Mouse (Mus musculus): ENCODE results near the gene Ecel1. TPM values are rescaled to one million over a fixed set of nuclear protein-coding genes. Genes with fewer than 3 reads are reported as not detected.
A peak's percentile ranks its signal among the peaks of the same experiment; 100 is the strongest.

The Ecel1 gene
- polyA plus RNA-seq, 1 experiment = 0.22 TPM

DNA sequence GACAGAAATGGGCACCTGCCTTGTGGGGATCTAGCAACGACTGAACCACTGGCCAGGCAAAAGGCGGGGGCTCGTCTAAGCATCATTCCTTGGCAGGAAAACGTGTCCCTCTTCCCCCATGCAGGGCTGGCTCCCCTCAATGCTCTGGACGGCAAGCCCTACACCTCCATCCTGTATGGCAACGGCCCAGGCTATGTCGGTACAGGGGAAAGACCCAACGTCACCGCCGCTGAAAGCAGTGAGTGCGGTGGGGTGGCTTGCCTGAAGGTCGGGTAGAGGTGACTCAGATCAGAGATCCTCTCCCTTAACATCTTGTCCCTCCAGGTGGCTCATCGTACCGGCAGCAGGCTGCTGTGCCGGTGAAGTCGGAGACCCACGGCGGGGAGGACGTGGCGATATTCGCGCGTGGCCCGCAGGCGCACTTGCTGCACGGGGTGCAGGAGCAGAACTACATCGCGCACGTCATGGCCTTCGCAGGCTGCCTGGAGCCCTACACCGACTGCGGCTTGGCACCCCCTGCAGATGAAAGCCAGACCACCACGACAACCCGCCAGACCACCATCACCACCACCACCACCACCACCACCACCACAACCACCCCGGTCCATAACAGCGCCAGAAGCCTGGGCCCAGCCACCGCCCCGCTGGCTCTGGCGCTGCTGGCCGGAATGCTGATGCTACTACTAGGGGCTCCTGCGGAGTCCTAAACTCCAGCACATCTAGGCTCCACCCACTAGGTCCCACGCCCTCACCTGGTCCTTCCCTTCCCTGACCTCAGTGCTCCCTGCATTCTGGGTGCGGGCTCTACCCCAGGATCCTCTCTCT, 28.9 kb downstream of the Ecel1 start:
- TF ChIP-seq POLR2A (IDR thresholded peaks at IDR 0.05; ENCODE audit: low read depth, low read length) = no peak
- no peak for TF ChIP-seq CTCF (IDR thresholded peaks at IDR 0.05; ENCODE audit: extremely low read depth, insufficient read length, insufficient replicate concordance, low read depth, low read length)
- Histone ChIP-seq H3K4me3 (ENCODE audit: low read depth, low read length) (peak overlapping the region; percentile 44; the same call in 1 of the 2 replicates), H3K36me3 (ENCODE audit: control insufficient read depth, insufficient read depth, low read length) (no peaks in the 10 kb centered on the region; the same call in 1 of the 2 replicates), H3K27me3 (ENCODE audit: control insufficient read depth, insufficient read depth, low read length) (peaks cover 18% of the 10 kb centered on the region), H3K4me1 (ENCODE audit: control insufficient read depth, insufficient read depth, insufficient read length, low read length) (peaks cover 13% of the 10 kb centered on the region), H3K27ac (ENCODE audit: insufficient read depth, low read depth, low read length) (no peak overlapping the region)
- WGBS = 25% methylated on average over 43 of the region's 43 CpGs

GRCm38 (mm10) chr1:87124673-87125072, 31.6 kb downstream of the Ecel1 start, which contains the start of gene Akp3:
Akp3 (plus strand) TSS chr1:87124973.
- Histone ChIP-seq H3K4me1 (ENCODE audit: control insufficient read depth, insufficient read depth, insufficient read length, low read length) (peaks cover 13% of the 10 kb centered on the region), H3K4me3 (ENCODE audit: low read depth, low read length) (peak within 1 kb of the TSS; percentile 49; the same call in 1 of the 2 replicates), H3K36me3 (ENCODE audit: control insufficient read depth, insufficient read depth, low read length) (no peaks in the 10 kb centered on the region; the same call in 1 of the 2 replicates), H3K27ac (ENCODE audit: insufficient read depth, low read depth, low read length) (no peak within 1 kb of the TSS; the same call in 1 of the 2 replicates), H3K27me3 (ENCODE audit: control insufficient read depth, insufficient read depth, low read length) (peaks cover 18% of the 10 kb centered on the region)
- WGBS = 44% methylated on average over 6 of the region's 6 CpGs
- no peak for TF ChIP-seq POLR2A (IDR thresholded peaks at IDR 0.05; ENCODE audit: low read depth, low read length)
- no peak for TF ChIP-seq CTCF (IDR thresholded peaks at IDR 0.05; ENCODE audit: extremely low read depth, insufficient read length, insufficient replicate concordance, low read depth, low read length)

- no peak overlapping the region for H3K4me3 ChIP-seq (ENCODE audit: low read depth, low read length)
- TF ChIP-seq CTCF (IDR thresholded peaks at IDR 0.05; ENCODE audit: extremely low read depth, insufficient read length, insufficient replicate concordance, low read depth, low read length) (no peak), POLR2A (IDR thresholded peaks at IDR 0.05; ENCODE audit: low read depth, low read length) (no peak)
- no peaks in the 10 kb centered on the region for H3K36me3 ChIP-seq (ENCODE audit: control insufficient read depth, insufficient read depth, low read length)
- H3K27me3 ChIP-seq (ENCODE audit: control insufficient read depth, insufficient read depth, low read length) = no peaks in the 10 kb centered on the region
- H3K4me1 ChIP-seq (ENCODE audit: control insufficient read depth, insufficient read depth, insufficient read length, low read length) = no peaks in the 10 kb centered on the region
- no peak overlapping the region for H3K27ac ChIP-seq (ENCODE audit: insufficient read depth, low read depth, low read length)
- 77% methylated on average over 1 of the region's 1 CpGs for WGBS
These were observed 41.5 kb downstream of the Ecel1 start for GRCm38 (mm10) chr1:87114784-87115183.

DNA sequence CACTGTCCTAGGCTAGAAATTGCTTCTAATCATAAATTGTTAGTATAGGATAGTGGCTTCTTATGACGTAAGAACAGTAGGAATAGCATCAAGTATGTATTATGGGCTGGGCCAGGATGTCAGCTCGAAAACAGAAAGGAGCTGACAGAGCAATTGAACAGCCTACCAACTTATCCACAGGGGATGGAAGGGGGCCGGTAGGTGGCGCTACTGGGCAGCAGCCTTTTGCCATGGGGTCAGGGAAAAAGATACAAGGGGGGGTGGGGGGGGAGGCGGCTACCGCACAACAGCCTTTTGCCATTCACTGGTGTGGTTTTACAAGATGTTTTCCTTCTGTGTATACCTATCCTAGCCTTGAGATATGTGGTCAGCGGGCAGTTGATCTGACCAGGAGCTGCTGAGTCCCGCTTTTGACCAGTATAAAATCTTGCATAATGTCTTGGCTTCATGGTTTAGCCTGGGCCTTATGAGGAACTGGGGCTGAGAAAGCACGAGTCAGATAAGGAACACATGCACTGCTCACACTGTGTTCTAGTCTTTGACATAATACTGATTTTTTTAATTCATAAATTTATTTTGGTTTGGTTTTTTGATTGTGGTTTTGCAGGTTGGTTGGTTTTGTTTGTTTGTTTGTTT, 44.5 kb downstream of the Ecel1 start:
- Histone ChIP-seq H3K4me1 (ENCODE audit: control insufficient read depth, insufficient read depth, insufficient read length, low read length) (peaks cover 3% of the 10 kb centered on the region; the same call in 1 of the 2 replicates), H3K27ac (ENCODE audit: insufficient read depth, low read depth, low read length) (no peak overlapping the region), H3K36me3 (ENCODE audit: control insufficient read depth, insufficient read depth, low read length) (no peaks in the 10 kb centered on the region), H3K4me3 (ENCODE audit: low read depth, low read length) (no peak overlapping the region), H3K27me3 (ENCODE audit: control insufficient read depth, insufficient read depth, low read length) (no peaks in the 10 kb centered on the region)
- 68% methylated on average over 9 of the region's 9 CpGs for WGBS
- TF ChIP-seq CTCF (IDR thresholded peaks at IDR 0.05; ENCODE audit: extremely low read depth, insufficient read length, insufficient replicate concordance, low read depth, low read length) = peak; percentile 60; the same call in 1 of the 2 replicates
- no peak for TF ChIP-seq POLR2A (IDR thresholded peaks at IDR 0.05; ENCODE audit: low read depth, low read length)

- WGBS = 79% methylated on average over 4 of the region's 4 CpGs
- peaks cover 13% of the 10 kb centered on the region; the same call in 1 of the 2 replicates for H3K4me1 ChIP-seq (ENCODE audit: control insufficient read depth, insufficient read depth, insufficient read length, low read length)
- H3K36me3 ChIP-seq (ENCODE audit: control insufficient read depth, insufficient read depth, low read length) = no peaks in the 10 kb centered on the region
- no peak overlapping the region for H3K4me3 ChIP-seq (ENCODE audit: low read depth, low read length)
- no peaks in the 10 kb centered on the region for H3K27me3 ChIP-seq (ENCODE audit: control insufficient read depth, insufficient read depth, low read length)
- H3K27ac ChIP-seq (ENCODE audit: insufficient read depth, low read depth, low read length) = no peak overlapping the region
- TF ChIP-seq POLR2A (IDR thresholded peaks at IDR 0.05; ENCODE audit: low read depth, low read length) (no peak), CTCF (IDR thresholded peaks at IDR 0.05; ENCODE audit: extremely low read depth, insufficient read length, insufficient replicate concordance, low read depth, low read length) (no peak)
These were observed 47.8 kb downstream of the Ecel1 start for GRCm38 (mm10) chr1:87108564-87108963.

DNA sequence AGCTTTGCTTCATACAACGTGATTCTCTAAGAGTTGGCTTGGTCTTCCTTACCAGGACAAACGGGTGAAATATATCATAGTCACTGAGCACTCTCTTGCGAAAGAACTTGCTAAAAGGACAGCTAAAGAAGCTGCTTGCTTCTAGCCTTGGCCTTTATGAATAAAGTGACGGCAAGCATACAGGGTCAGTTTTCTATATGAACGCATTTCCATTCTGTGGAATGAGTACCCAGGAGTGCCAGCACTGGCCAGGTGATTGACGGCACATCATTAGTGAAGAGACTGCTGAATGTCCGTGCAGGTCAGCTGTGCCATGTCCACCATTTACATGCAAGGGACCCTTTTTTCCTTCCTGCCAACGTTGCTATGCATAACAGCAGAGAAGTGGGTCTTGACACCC, 49.8 kb downstream of the Ecel1 start:
- no peak for TF ChIP-seq POLR2A (IDR thresholded peaks at IDR 0.05; ENCODE audit: low read depth, low read length)
- no peak for TF ChIP-seq CTCF (IDR thresholded peaks at IDR 0.05; ENCODE audit: extremely low read depth, insufficient read length, insufficient replicate concordance, low read depth, low read length)
- Histone ChIP-seq H3K27ac (ENCODE audit: insufficient read depth, low read depth, low read length) (no peak overlapping the region), H3K36me3 (ENCODE audit: control insufficient read depth, insufficient read depth, low read length) (no peaks in the 10 kb centered on the region), H3K27me3 (ENCODE audit: control insufficient read depth, insufficient read depth, low read length) (no peaks in the 10 kb centered on the region), H3K4me1 (ENCODE audit: control insufficient read depth, insufficient read depth, insufficient read length, low read length) (peaks cover 22% of the 10 kb centered on the region; the same call in 1 of the 2 replicates), H3K4me3 (ENCODE audit: low read depth, low read length) (no peak overlapping the region)
- 77% methylated on average over 8 of the region's 8 CpGs for WGBS

GRCm38 (mm10) chr1:87103936-87104335, 52.4 kb downstream of the Ecel1 start:
- H3K36me3 ChIP-seq (ENCODE audit: control insufficient read depth, insufficient read depth, low read length) = peaks cover 12% of the 10 kb centered on the region; the same call in 1 of the 2 replicates
- no peaks in the 10 kb centered on the region for H3K27me3 ChIP-seq (ENCODE audit: control insufficient read depth, insufficient read depth, low read length)
- H3K4me3 ChIP-seq (ENCODE audit: low read depth, low read length) = no peak overlapping the region
- WGBS = 82% methylated on average over 1 of the region's 1 CpGs
- peaks cover 29% of the 10 kb centered on the region for H3K4me1 ChIP-seq (ENCODE audit: control insufficient read depth, insufficient read depth, insufficient read length, low read length)
- peak overlapping the region; percentile 53; the same call in 1 of the 2 replicates for H3K27ac ChIP-seq (ENCODE audit: insufficient read depth, low read depth, low read length)
- TF ChIP-seq CTCF (IDR thresholded peaks at IDR 0.05; ENCODE audit: extremely low read depth, insufficient read length, insufficient replicate concordance, low read depth, low read length) (no peak), POLR2A (IDR thresholded peaks at IDR 0.05; ENCODE audit: low read depth, low read length) (no peak)
